Mouse (Mus musculus) kidney, adult 11 months (tissue): ENCODE measurements around the gene Itga6.
"Not testable (repeated sequence)": the region's sequence is repeated elsewhere in the genome, so short reads cannot be mapped to it uniquely, and the experiment has no call there.

Experiments used
- DNase-seq: peaks from one replicate; pipeline ENCODE4 v3.0.0; 2022

Itga6 gene

DNA sequence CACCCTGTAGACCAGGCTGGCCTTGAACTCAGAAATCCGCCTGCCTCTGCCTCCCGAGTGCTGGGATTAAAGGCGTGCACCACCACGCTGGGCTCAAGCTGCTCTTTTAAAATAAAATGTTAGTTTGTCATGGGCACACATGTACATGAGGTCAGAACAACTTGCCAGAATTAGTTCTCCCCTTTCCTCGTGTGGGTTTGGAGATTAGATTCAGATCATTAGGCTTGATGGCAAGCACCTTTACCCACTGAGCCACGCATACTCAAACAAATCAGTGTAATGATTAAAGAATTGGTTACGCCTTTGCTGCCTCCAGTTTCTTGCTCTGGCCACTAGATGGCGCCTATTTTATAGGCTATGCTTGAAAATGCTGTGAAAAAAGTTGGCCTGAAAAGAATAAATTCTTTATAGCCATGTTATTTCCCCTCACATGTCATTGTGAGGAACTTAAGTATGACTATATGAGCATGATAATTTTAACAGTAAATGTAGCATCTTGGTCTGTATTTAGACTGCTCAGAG lies 153.0 kb downstream of the Itga6 start:
- peak; percentile 28 for DNase-seq

DNA sequence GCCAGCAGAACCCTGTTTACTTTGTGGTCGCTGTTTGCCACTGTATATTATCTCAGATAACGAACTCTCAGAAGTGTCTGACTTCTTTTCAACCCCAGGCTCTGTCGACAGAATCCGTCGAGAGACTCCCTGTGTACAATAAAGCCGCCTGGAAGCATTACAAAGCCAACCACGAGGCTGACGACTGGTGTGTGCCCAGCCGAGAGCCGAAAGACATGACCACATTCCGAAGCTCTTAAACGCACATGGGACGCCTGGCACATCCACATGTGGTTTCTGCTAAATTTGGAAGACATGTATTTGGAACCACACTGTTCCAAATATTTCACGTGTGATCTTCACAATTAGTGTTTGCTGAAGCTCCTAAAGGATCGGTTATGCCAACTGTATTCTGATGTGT lies 154.5 kb downstream of the Itga6 start:
- no peak for DNase-seq

- DNase-seq = no peak
Measured at GRCm38 (mm10) chr2:71905154-71905553, 159.7 kb downstream of the Itga6 start.

DNA sequence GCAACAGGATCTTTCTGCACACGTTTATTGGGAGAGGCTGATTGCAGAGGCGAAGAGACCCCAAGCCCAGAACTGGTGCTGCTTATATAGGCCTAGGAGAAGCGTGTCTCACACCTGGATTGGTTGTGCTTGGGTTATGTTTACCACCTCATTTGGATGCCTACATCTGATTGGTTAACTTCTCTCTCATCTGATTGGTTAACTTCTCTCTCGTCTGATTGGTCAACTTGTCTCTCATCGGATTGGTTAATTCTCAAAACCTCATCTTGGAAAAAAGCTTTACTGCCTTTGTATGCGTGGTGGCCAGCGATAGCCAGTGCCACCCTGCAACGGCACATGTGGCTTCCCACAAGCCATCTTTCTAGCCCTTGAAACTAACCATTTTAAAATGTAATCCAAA lies 160.9 kb downstream of the Itga6 start:
- DNase-seq = not testable (repeated sequence)
